In genomic region chr1:86527599-86528486, GRCm38 (mm10) we compare ENCODE assay signal across 8 mouse cellular contexts. TPM values are rescaled to one million over a fixed set of nuclear protein-coding genes. Genes with fewer than 3 reads are reported as not detected.
DNase-seq lines count a peak whose midpoint lies in the region; ATAC-seq lines count a peak whose summit lies in the region.

No protein-coding gene starts in this region.

- peak; percentile 87 for DNase-seq in embryo, embryonic 10 days (ENCODE audit: low spot score)
- peak; percentile 95 for DNase-seq in gastrocnemius, postnatal 10 days
- peak; percentile 93 for DNase-seq in induced T-regulatory cell, adult 2 months (ENCODE audit: low read depth)
- peak; percentile 86 to 95 for DNase-seq in left cerebral cortex, adult 8-10 months (ENCODE audit: low spot score in 2 of 2)
- DNase-seq in right cerebral cortex, adult 18-20 months = peak; percentile 90
- DNase-seq in urinary bladder, adult 2 months (ENCODE audit: low spot score) = peak; percentile 97

- peak; percentile 19 for ATAC-seq in activated CD4-positive, CD25-positive, alpha-beta regulatory T cell, adult 4 months
- ATAC-seq in megakaryocyte, adult 5-6 weeks (ENCODE audit: poor library complexity, severe bottlenecking) = peak; percentile 11

RNA-seq across cellular contexts. Expression of gene Ptma, which starts 1.3 kb away (rescaled TPM):
- 1,000 to 10,000 TPM; 2,967 to 3,416 TPM for polyA plus RNA-seq in activated CD4-positive, CD25-positive, alpha-beta regulatory T cell, adult 4 months (2017; shearing (Covaris generic))
- 100 to 1,000 TPM; 358 to 428 TPM for total RNA-seq in gastrocnemius, postnatal 10 days (2021)
- 100 to 1,000 TPM; 407 to 432 (median 416) TPM for total RNA-seq in left cerebral cortex, adult 8-10 months (2022)
- 3,234 and 3,618 TPM in 2 replicates for total RNA-seq in megakaryocyte, adult 5-6 weeks (2015)
- total RNA-seq in megakaryocyte, adult 5-6 weeks (2017) = 4,288 and 4,305 TPM in 2 replicates
- polyA plus RNA-seq in urinary bladder, adult 2 months (2012; rRNA removed) = 836 and 1,054 TPM in 2 replicates

RNA-seq across cellular contexts. Expression of gene Pde6d, which starts 54.6 kb away (rescaled TPM):
- polyA plus RNA-seq in activated CD4-positive, CD25-positive, alpha-beta regulatory T cell, adult 4 months (2017; shearing (Covaris generic)) = 10 to 100 TPM; 17.1 to 22.3 TPM
- 10 to 100 TPM; 32.5 to 40.2 TPM for total RNA-seq in gastrocnemius, postnatal 10 days (2021)
- total RNA-seq in left cerebral cortex, adult 8-10 months (2022) = 10 to 100 TPM; 48.3 to 59.9 (median 53.5) TPM
- total RNA-seq in megakaryocyte, adult 5-6 weeks (2015) = 33.6 and 38.8 TPM in 2 replicates
- total RNA-seq in megakaryocyte, adult 5-6 weeks (2017) = 14.3 and 17.2 TPM in 2 replicates
- polyA plus RNA-seq in urinary bladder, adult 2 months (2012; rRNA removed) = 48.0 and 49.0 TPM in 2 replicates

RNA-seq across cellular contexts. Expression of gene Cops7b, which starts 54.9 kb away (rescaled TPM):
- 10 to 100 TPM; 13.9 to 18.2 TPM for polyA plus RNA-seq in activated CD4-positive, CD25-positive, alpha-beta regulatory T cell, adult 4 months (2017; shearing (Covaris generic))
- total RNA-seq in gastrocnemius, postnatal 10 days (2021) = 10 to 100 TPM; 10.5 to 12.6 TPM
- total RNA-seq in left cerebral cortex, adult 8-10 months (2022) = 10 to 100 TPM; 17.0 to 24.9 (median 22.3) TPM
- 5.8 and 6.8 TPM in 2 replicates for total RNA-seq in megakaryocyte, adult 5-6 weeks (2015)
- 11.8 and 30.3 TPM in 2 replicates for total RNA-seq in megakaryocyte, adult 5-6 weeks (2017)
- 22.0 and 34.3 TPM in 2 replicates for polyA plus RNA-seq in urinary bladder, adult 2 months (2012; rRNA removed)

Comparison
In these comparisons a context has a peak if more than half of its experiments do, and no peak if none do; other contexts are left out.
1. Peak in every context shown above with its lines: DNase-seq and ATAC-seq.
2. RNA of gene Ptma, which starts 1.3 kb away (total RNA-seq): 3,234 to 4,305 TPM in megakaryocyte, adult 5-6 weeks; 358 to 428 TPM in gastrocnemius, postnatal 10 days and 407 to 432 TPM in left cerebral cortex, adult 8-10 months; every median in the first group is over 4 times any median in the second.